Mouse (Mus musculus) forebrain, embryonic 15.5 days (tissue): ENCODE data around the gene Ppp1r10. TPM values are rescaled to one million over a fixed set of nuclear protein-coding genes. Genes with fewer than 3 reads are reported as not detected.
A peak's percentile ranks its signal among the peaks of the same experiment; 100 is the strongest.

Source experiments
- ATAC-seq: fragments of 200-750 bp; cut with Nextera tagmentation; replicated peaks from 2 replicates; pipeline ENCODE4 v1.8.0; 2017; ENCODE audit warnings: mild to moderate bottlenecking, moderate TSS enrichment, moderate library complexity
- H3K27ac ChIP-seq: fragments of 300-500 bp; sonication (generic); replicated peaks from 2 replicates; pipeline ENCODE4 v1.5.1; 2015; ENCODE audit warnings: mild to moderate bottlenecking, inconsistent platforms
- H3K27me3 ChIP-seq: fragments of 300-500 bp; sonication (generic); 2 replicates; pipeline ENCODE4 v1.6.1; 2015; ENCODE audit warnings: inconsistent platforms
- H3K36me3 ChIP-seq: fragments of 300-500 bp; sonication (generic); 2 replicates; pipeline ENCODE4 v1.6.1; 2015; ENCODE audit warnings: mild to moderate bottlenecking, inconsistent platforms
- H3K4me1 ChIP-seq: fragments of 300-500 bp; sonication (generic); 2 replicates; pipeline ENCODE4 v1.6.1; 2015; ENCODE audit warnings: inconsistent platforms
- H3K4me2 ChIP-seq: fragments of 300-500 bp; sonication (generic); replicated peaks from 2 replicates; pipeline ENCODE4 v1.6.1; 2015; ENCODE audit warnings: mild to moderate bottlenecking, inconsistent platforms
- H3K4me3 ChIP-seq: fragments of 300-500 bp; sonication (generic); 2 replicates; pipeline ENCODE4 v1.5.1; 2015; ENCODE audit warnings: mild to moderate bottlenecking, inconsistent platforms
- H3K9ac ChIP-seq: fragments of 300-500 bp; sonication (generic); replicated peaks from 2 replicates; pipeline ENCODE4 v1.6.1; 2015; ENCODE audit warnings: mild to moderate bottlenecking, inconsistent platforms
- H3K9me3 ChIP-seq: fragments of 300-500 bp; sonication (generic); 2 replicates; pipeline ENCODE4 v1.6.1; 2016; ENCODE audit warnings: inconsistent platforms
- WGBS: fragments of 180-500 bp; shearing (Covaris S2); methylation state at CpG from one replicate; pipeline ENCODE4 v1.1.7; 2015; ENCODE audit warnings: mixed read lengths; 5-methylcytosine and 5-hydroxymethylcytosine counted together
- polyA plus RNA-seq: library from polyadenylated mRNA; unstranded; fragments of >200 nt; fragmentation: Nextera tagmentation; extraction: Ambion mirVana; gene quantifications from 2 replicates; pipeline ENCODE4 v1.2.1, GENCODE M21; 2015

Gene Ppp1r10
- polyA plus RNA-seq, 1 experiment from 2014 or later: 53.9 TPM

GRCm38 (mm10) chr17:35879245-35880057 is 36.8 kb upstream of the Ppp1r10 start, which contains the start of gene Dhx16:
TSS of gene Dhx16 (plus strand) at chr17:35879819.
- peaks cover 16% of the 10 kb centered on the region for H3K4me1 ChIP-seq
- no peaks in the 10 kb centered on the region for H3K9me3 ChIP-seq
- H3K9ac ChIP-seq: peak within 1 kb of the TSS; percentile 76
- H3K27me3 ChIP-seq: no peaks in the 10 kb centered on the region
- ATAC-seq: peak; percentile 93
- peaks cover 42% of the 10 kb centered on the region for H3K36me3 ChIP-seq
- H3K4me2 ChIP-seq: peak within 1 kb of the TSS; percentile 87
- peak within 1 kb of the TSS; percentile 77 for H3K27ac ChIP-seq
- H3K4me3 ChIP-seq: peak within 1 kb of the TSS; percentile 82
- WGBS: 5% methylated on average over 66 of the region's 66 CpGs

- no peaks in the 10 kb centered on the region for H3K9me3 ChIP-seq
- no peaks in the 10 kb centered on the region for H3K27me3 ChIP-seq
- H3K4me3 ChIP-seq: no peak overlapping the region
- ATAC-seq: no peak
- peaks cover 16% of the 10 kb centered on the region for H3K4me1 ChIP-seq
- H3K36me3 ChIP-seq: peaks cover 61% of the 10 kb centered on the region
- H3K27ac ChIP-seq: no peak overlapping the region
- H3K9ac ChIP-seq: no peak overlapping the region
- H3K4me2 ChIP-seq: no peak overlapping the region
- 90% methylated on average over 17 of the region's 17 CpGs for WGBS
Observed at GRCm38 (mm10) chr17:35882924-35883323, 33.3 kb upstream of the Ppp1r10 start.

GRCm38 (mm10) chr17:35883777-35884176 is 32.5 kb upstream of the Ppp1r10 start:
- Histone ChIP-seq H3K27ac (no peak overlapping the region), H3K27me3 (no peaks in the 10 kb centered on the region), H3K4me1 (peaks cover 16% of the 10 kb centered on the region), H3K9ac (no peak overlapping the region), H3K36me3 (peaks cover 69% of the 10 kb centered on the region), H3K4me3 (no peak overlapping the region), H3K4me2 (no peak overlapping the region), H3K9me3 (no peaks in the 10 kb centered on the region)
- 96% methylated on average over 14 of the region's 14 CpGs for WGBS
- no peak for ATAC-seq

GRCm38 (mm10) chr17:35887725-35888124 is 28.5 kb upstream of the Ppp1r10 start:
- Histone ChIP-seq H3K4me2 (no peak overlapping the region), H3K27me3 (no peaks in the 10 kb centered on the region), H3K27ac (no peak overlapping the region), H3K36me3 (peaks cover 89% of the 10 kb centered on the region), H3K9me3 (no peaks in the 10 kb centered on the region), H3K4me3 (no peak overlapping the region), H3K4me1 (no peaks in the 10 kb centered on the region), H3K9ac (no peak overlapping the region)
- ATAC-seq: no peak
- WGBS: 79% methylated on average over 15 of the region's 17 CpGs

GRCm38 (mm10) chr17:35896781-35897643 is 19.2 kb upstream of the Ppp1r10 start, which contains the start of gene 2310061I04Rik:
TSS of gene 2310061I04Rik (minus strand) at chr17:35897431.
- peak within 1 kb of the TSS; percentile 95 for H3K4me2 ChIP-seq
- no peaks in the 10 kb centered on the region for H3K9me3 ChIP-seq
- H3K36me3 ChIP-seq: peaks cover 63% of the 10 kb centered on the region
- peak within 1 kb of the TSS; percentile 87 for H3K9ac ChIP-seq
- H3K4me1 ChIP-seq: peaks cover 21% of the 10 kb centered on the region
- WGBS: under 1% methylated on average over 62 of the region's 86 CpGs
- H3K27me3 ChIP-seq: no peaks in the 10 kb centered on the region
- H3K4me3 ChIP-seq: peak within 1 kb of the TSS; percentile 66
- H3K27ac ChIP-seq: peak within 1 kb of the TSS; percentile 94
- ATAC-seq: peak; percentile 93

GRCm38 (mm10) chr17:35897644-35898573 is 18.3 kb upstream of the Ppp1r10 start:
- H3K9me3 ChIP-seq: no peaks in the 10 kb centered on the region
- peak overlapping the region; percentile 66 for H3K4me3 ChIP-seq
- ATAC-seq: peak; percentile 43
- peak overlapping the region; percentile 95 for H3K4me2 ChIP-seq
- peak overlapping the region; percentile 94 for H3K27ac ChIP-seq
- peaks cover 21% of the 10 kb centered on the region for H3K4me1 ChIP-seq
- peak overlapping the region; percentile 87; the same call in 1 of the 2 replicates for H3K9ac ChIP-seq
- WGBS: 43% methylated on average over 23 of the region's 23 CpGs
- peaks cover 65% of the 10 kb centered on the region for H3K36me3 ChIP-seq
- H3K27me3 ChIP-seq: no peaks in the 10 kb centered on the region

GRCm38 (mm10) chr17:35900636-35901035 is 15.6 kb upstream of the Ppp1r10 start:
- 92% methylated on average over 3 of the region's 3 CpGs for WGBS
- ATAC-seq: no peak
- H3K36me3 ChIP-seq: peaks cover 71% of the 10 kb centered on the region

GRCm38 (mm10) chr17:35903343-35903991 is 12.8 kb upstream of the Ppp1r10 start:
- H3K4me2 ChIP-seq: no peak overlapping the region
- 91% methylated on average over 9 of the region's 9 CpGs for WGBS
- H3K9ac ChIP-seq: no peak overlapping the region
- H3K27ac ChIP-seq: no peak overlapping the region
- no peak for ATAC-seq
- H3K27me3 ChIP-seq: no peaks in the 10 kb centered on the region
- no peaks in the 10 kb centered on the region for H3K9me3 ChIP-seq
- H3K36me3 ChIP-seq: peaks cover 85% of the 10 kb centered on the region
- peaks cover 22% of the 10 kb centered on the region for H3K4me1 ChIP-seq
- H3K4me3 ChIP-seq: no peak overlapping the region

More at GRCm38 (mm10) chr17:35900636-35901035, 15.6 kb upstream of the Ppp1r10 start:
- Histone ChIP-seq H3K4me1 (peaks cover 19% of the 10 kb centered on the region), H3K9me3 (no peaks in the 10 kb centered on the region), H3K27ac (no peak overlapping the region), H3K27me3 (no peaks in the 10 kb centered on the region), H3K4me2 (no peak overlapping the region), H3K4me3 (no peak overlapping the region), H3K9ac (no peak overlapping the region)

GRCm38 (mm10) chr17:35903992-35904355 is 12.3 kb upstream of the Ppp1r10 start:
- no peaks in the 10 kb centered on the region for H3K9me3 ChIP-seq
- H3K4me3 ChIP-seq: no peak overlapping the region
- 79% methylated on average over 4 of the region's 4 CpGs for WGBS
- H3K4me2 ChIP-seq: no peak overlapping the region
- no peaks in the 10 kb centered on the region for H3K27me3 ChIP-seq
- no peak overlapping the region for H3K9ac ChIP-seq
- H3K4me1 ChIP-seq: peaks cover 27% of the 10 kb centered on the region
- H3K36me3 ChIP-seq: peaks cover 84% of the 10 kb centered on the region
- H3K27ac ChIP-seq: no peak overlapping the region
- ATAC-seq: no peak

- Histone ChIP-seq H3K9me3 (no peaks in the 10 kb centered on the region), H3K36me3 (peaks cover 68% of the 10 kb centered on the region), H3K27me3 (no peaks in the 10 kb centered on the region), H3K4me3 (no peak overlapping the region), H3K4me2 (no peak overlapping the region), H3K27ac (no peak overlapping the region), H3K9ac (no peak overlapping the region), H3K4me1 (peaks cover 34% of the 10 kb centered on the region)
- ATAC-seq: no peak
- WGBS: 91% methylated on average over 1 of the region's 1 CpGs
Observed at GRCm38 (mm10) chr17:35905587-35905986, 10.6 kb upstream of the Ppp1r10 start.

- Histone ChIP-seq H3K4me3 (no peak overlapping the region), H3K9me3 (no peaks in the 10 kb centered on the region), H3K36me3 (peaks cover 52% of the 10 kb centered on the region), H3K4me1 (peaks cover 34% of the 10 kb centered on the region), H3K27ac (no peak overlapping the region), H3K9ac (no peak overlapping the region), H3K27me3 (no peaks in the 10 kb centered on the region), H3K4me2 (0 out of 2 replicates have a peak overlapping the region, but pooled peaks have one; percentile 76)
- no peak for ATAC-seq
- 86% methylated on average over 2 of the region's 2 CpGs for WGBS
Observed at GRCm38 (mm10) chr17:35907609-35908008, 8.6 kb upstream of the Ppp1r10 start.
